Mouse (Mus musculus): ENCODE data around the gene AI182371. TPM values are rescaled to one million over a fixed set of nuclear protein-coding genes. Genes with fewer than 3 reads are reported as not detected.

Gene AI182371
- polyA plus RNA-seq, 1 experiment: 0.71 TPM

DNA sequence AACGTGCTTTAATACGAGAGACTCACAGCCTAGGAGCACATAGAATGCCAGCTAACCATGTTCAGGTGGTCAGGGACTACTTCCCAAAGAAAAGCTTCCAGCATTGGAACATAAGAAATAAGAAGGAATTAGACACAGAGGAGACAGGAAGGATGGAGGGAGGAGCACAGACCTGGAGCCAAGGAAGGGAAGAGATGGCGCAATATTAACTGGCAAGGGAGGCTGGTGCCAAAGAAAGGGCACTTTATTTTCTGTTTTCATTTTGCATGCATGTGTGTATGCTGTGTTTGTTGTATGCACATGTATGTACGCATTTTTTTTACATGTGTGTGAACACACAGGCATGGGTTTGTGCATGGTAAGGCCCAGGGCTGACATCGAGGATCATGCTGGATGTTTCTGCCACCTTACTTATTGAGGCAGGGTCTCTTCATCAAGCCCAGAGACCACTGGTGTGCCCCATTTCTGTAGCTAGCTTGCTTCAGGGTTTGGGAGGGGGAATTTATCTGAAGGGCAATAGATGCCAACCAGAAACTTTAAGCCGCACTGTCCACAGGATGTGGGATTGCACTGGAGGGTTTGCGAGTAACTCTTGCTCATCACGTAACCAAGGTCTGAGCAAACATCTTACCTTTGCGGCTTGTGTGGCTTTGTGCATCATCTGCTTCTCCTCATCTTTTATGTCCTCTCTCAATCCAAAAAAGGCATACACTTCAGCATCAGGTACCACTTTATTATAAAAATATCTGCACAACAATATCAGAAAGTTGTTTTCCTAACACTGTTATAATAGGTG is 62.6 kb downstream of the AI182371 start:
- TF ChIP-seq POLR2A (IDR thresholded peaks at IDR 0.05; ENCODE audit: borderline replicate concordance, extremely low read depth, insufficient read depth, insufficient read length, poor library complexity, severe bottlenecking) (no peak), CTCF (IDR thresholded peaks at IDR 0.05; ENCODE audit: borderline replicate concordance, extremely low read depth, insufficient read depth, insufficient read length) (no peak)
- DNase-seq (ENCODE audit: low read depth): no peak

Other genes starting within 250 kb of the AI182371 start
- 0.14 and 0.16 TPM in 2 replicates for gene Cutal, start 227.1 kb downstream of the AI182371 start, polyA plus RNA-seq (2012; rRNA removed)
- 42.4 and 44.3 TPM in 2 replicates for gene Psmd5, start 226.6 kb downstream of the AI182371 start, polyA plus RNA-seq (2012; rRNA removed)
- gene Phf19, start 187.5 kb downstream of the AI182371 start, polyA plus RNA-seq (2012; rRNA removed): 3.6 and 5.7 TPM in 2 replicates
- gene Traf1, start 139.8 kb downstream of the AI182371 start, polyA plus RNA-seq (2012; rRNA removed): 1.4 and 2.4 TPM in 2 replicates
- 0.38 and 0.40 TPM in 2 replicates for gene Hc, start 40.1 kb downstream of the AI182371 start, polyA plus RNA-seq (2012; rRNA removed)
- gene Cntrl, start 7.9 kb upstream of the AI182371 start, polyA plus RNA-seq (2012; rRNA removed): 20.5 and 23.6 TPM in 2 replicates
- gene Rab14, start 99.6 kb upstream of the AI182371 start, polyA plus RNA-seq (2012; rRNA removed): 167 and 171 TPM in 2 replicates
- gene Gsn, start 154.8 kb upstream of the AI182371 start, polyA plus RNA-seq (2012; rRNA removed): 21.6 and 26.6 TPM in 2 replicates
- gene Stom, start 235.4 kb upstream of the AI182371 start, polyA plus RNA-seq (2012; rRNA removed): 8.2 and 11.6 TPM in 2 replicates

Data from brain, embryonic 14.5 days (tissue).